Mouse (Mus musculus) E14TG2a.4 (cell line): ENCODE data around the gene Tprkb.
A peak's percentile ranks its signal among the peaks of the same experiment; 100 is the strongest.
"Not testable (repeated sequence)": the region's sequence is repeated elsewhere in the genome, so short reads cannot be mapped to it uniquely, and the experiment has no call there.

Experiments used
- H3K27me3 ChIP-seq: 2 replicates; pipeline ENCODE4 v1.6.1; 2014; ENCODE audit warnings: low read length, control low read depth; ENCODE audit not compliant: insufficient read depth
- H3K36me3 ChIP-seq: 2 replicates; pipeline ENCODE4 v1.6.1; 2014; ENCODE audit warnings: low read length, control low read depth; ENCODE audit not compliant: insufficient read depth
- H3K4me1 ChIP-seq: replicated peaks from 2 replicates; pipeline ENCODE4 v1.6.1; 2014; ENCODE audit warnings: low read depth, low read length, control low read depth
- H3K4me3 ChIP-seq: replicated peaks from 2 replicates; pipeline ENCODE4 v1.5.1; 2014; ENCODE audit warnings: mild to moderate bottlenecking, low read length
- H3K9me3 ChIP-seq: 2 replicates; pipeline ENCODE4 v1.6.1; 2014; ENCODE audit warnings: low read length, control low read depth
- CTCF ChIP-seq: conservative IDR thresholded peaks from 2 replicates; pipeline ENCODE4 v1.5.1; 2014; ENCODE audit warnings: low read length
- NANOG ChIP-seq: IDR thresholded peaks from 2 replicates; pipeline ENCODE4 v1.6.1; 2014; ENCODE audit warnings: borderline replicate concordance, low read length, mixed read lengths
- POU5F1 ChIP-seq: IDR thresholded peaks from 2 replicates; pipeline ENCODE4 v1.6.1; 2014; ENCODE audit warnings: low read length, borderline replicate concordance

Gene Tprkb

GRCm38 (mm10) chr6:85929312-85929711 is 17.6 kb downstream of the Tprkb start:
- no peaks in the 10 kb centered on the region for H3K4me1 ChIP-seq
- TF ChIP-seq POU5F1, result no peak
- no peak for TF ChIP-seq CTCF
- TF ChIP-seq NANOG, result no peak
- H3K9me3 ChIP-seq, result no peaks in the 10 kb centered on the region
- H3K4me3 ChIP-seq, result no peak overlapping the region
- H3K27me3 ChIP-seq, result 0 out of 2 replicates have a peak, but pooled peaks cover under 1% of the 10 kb centered on the region
- peaks cover 62% of the 10 kb centered on the region for H3K36me3 ChIP-seq

GRCm38 (mm10) chr6:85934047-85934446 is 22.4 kb downstream of the Tprkb start:
- peaks cover 11% of the 10 kb centered on the region; the same call in 1 of the 2 replicates for H3K27me3 ChIP-seq
- H3K36me3 ChIP-seq, result peaks cover 18% of the 10 kb centered on the region
- H3K9me3 ChIP-seq, result no peaks in the 10 kb centered on the region
- peaks cover 8% of the 10 kb centered on the region for H3K4me1 ChIP-seq
- TF ChIP-seq NANOG, result no peak
- TF ChIP-seq POU5F1, result no peak
- no peak for TF ChIP-seq CTCF
- H3K4me3 ChIP-seq, result no peak overlapping the region

DNA sequence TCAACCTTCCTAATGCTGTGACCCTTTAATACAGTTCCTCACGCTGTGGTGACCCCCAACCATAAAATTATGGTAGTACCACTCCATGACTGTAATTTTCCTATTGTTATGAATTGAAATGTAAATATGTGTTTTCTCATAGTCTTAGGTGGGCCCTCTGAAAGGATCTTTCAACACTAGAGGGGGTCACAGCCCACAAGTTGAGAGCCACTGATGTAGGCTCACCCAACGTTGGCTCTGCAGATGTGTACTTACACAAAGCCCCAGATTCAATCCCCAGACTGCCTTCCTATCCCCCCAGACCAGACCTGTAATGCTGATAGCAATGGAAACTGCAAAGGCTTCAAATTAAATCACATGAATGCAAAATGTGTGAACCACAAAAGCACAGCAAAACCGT is 24.0 kb downstream of the Tprkb start:
- H3K9me3 ChIP-seq, result no peaks in the 10 kb centered on the region
- no peak overlapping the region for H3K4me3 ChIP-seq
- no peak for TF ChIP-seq POU5F1
- peaks cover 11% of the 10 kb centered on the region; the same call in 1 of the 2 replicates for H3K27me3 ChIP-seq
- H3K36me3 ChIP-seq, result peaks cover 2% of the 10 kb centered on the region
- peaks cover 8% of the 10 kb centered on the region for H3K4me1 ChIP-seq

DNA sequence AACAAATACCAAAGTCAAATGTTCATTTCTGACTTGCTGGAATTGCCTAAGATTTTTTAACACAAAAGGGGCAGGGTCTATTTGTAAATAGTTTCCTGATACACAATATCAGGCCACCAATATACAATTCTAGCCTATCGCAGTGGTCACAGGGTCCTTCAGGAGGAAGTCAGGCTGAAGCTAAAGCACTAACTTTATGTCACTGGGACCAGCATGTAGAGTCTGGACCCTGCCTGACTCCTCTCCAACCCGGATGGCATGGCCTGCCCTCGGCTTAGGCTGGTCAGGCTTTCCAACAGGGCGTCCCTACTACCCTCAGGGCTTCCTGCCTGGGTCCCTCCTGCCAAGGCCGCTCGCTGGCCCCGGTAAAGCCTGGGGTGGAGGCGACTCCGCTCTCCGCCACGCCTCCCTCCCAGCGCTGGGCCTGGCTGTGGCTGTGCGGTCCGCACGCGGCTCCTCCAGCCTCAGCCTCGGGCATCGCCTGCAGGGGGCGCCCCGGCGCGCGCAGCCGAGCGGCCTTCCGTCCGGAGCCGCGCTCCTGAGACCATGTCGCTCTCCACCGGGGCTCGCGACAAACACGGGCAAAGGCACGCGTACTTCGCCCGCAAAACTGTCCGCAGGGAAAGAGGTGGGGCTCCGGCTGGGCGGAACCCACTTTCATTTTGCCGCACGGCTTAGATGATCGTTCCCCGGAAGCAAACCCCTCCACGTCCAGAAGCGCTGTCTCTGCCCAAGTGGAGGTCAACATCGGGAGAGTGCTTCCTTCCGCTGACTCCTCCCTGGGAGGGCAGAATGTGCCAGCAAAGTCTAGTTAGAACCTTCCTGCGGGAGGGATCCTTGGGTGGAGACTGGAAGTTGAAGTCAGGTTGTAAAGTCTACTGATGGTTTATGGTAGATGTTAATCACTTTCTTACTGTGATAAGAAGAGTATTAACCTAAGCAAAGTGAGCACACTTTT is 25.1 kb downstream of the Tprkb start:
- H3K9me3 ChIP-seq, H3K4me1 ChIP-seq, H3K36me3 ChIP-seq: not testable (repeated sequence)
- peak overlapping the region; percentile 80 for H3K4me3 ChIP-seq
- H3K27me3 ChIP-seq, result peaks cover 11% of the 10 kb centered on the region; the same call in 1 of the 2 replicates

DNA sequence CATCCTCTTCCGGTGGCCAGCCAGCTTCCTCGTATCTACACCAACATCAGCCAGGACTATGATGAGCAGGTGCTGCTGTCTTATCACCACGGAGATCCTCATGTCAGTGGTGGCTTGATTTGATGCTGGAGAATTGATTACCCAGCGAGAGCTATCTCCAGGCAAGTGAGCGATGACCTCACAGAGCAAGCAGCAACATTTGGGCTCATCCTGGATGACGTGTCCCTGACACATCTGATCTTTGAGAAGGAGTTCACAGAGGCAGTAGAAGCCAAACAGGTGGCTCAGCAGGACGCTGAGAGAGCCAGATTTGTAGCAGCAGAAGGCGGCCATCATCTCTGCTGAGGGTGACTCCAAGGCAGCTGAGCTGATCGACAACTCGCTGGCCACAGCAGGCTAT is 27.0 kb downstream of the Tprkb start:
- Histone ChIP-seq H3K27me3 (peaks cover 11% of the 10 kb centered on the region; the same call in 1 of the 2 replicates), H3K4me1 (peaks cover 20% of the 10 kb centered on the region), H3K4me3 (no peak overlapping the region), H3K36me3 (peaks cover 17% of the 10 kb centered on the region), H3K9me3 (no peaks in the 10 kb centered on the region)
- TF ChIP-seq NANOG, result no peak
- no peak for TF ChIP-seq CTCF
- TF ChIP-seq POU5F1, result no peak

- Histone ChIP-seq H3K27me3 (no peaks in the 10 kb centered on the region), H3K4me1 (peaks cover 19% of the 10 kb centered on the region), H3K36me3 (peaks cover 54% of the 10 kb centered on the region), H3K9me3 (no peaks in the 10 kb centered on the region), H3K4me3 (no peak overlapping the region)
- TF ChIP-seq POU5F1 (no peak), NANOG (no peak), CTCF (no peak)
These were observed 30.8 kb downstream of the Tprkb start for GRCm38 (mm10) chr6:85942469-85942868.

DNA sequence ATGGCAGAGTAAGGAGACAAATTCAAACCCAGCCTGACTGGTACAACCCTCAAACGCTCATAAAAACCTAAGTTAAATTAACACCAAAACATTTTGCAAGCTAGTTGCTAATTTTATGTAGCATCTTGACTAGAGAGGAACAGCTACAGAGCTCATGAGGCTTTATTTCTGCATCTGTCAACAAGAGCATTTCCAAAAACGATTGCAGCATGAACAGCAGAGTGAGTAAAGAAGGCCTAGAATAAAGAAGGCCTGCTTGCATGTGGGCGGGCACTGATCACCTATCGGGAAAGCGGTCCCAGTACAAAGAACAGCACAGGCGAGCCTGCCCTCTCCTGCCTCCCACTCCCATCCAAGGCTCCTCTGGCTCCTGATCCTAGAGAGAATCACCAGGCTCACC is 36.9 kb downstream of the Tprkb start:
- Histone ChIP-seq H3K36me3 (peaks cover 97% of the 10 kb centered on the region), H3K9me3 (no peaks in the 10 kb centered on the region), H3K27me3 (no peaks in the 10 kb centered on the region), H3K4me1 (0 out of 2 replicates have a peak, but pooled peaks cover 5% of the 10 kb centered on the region), H3K4me3 (no peak overlapping the region)
- TF ChIP-seq POU5F1 (no peak), CTCF (no peak), NANOG (no peak)

DNA sequence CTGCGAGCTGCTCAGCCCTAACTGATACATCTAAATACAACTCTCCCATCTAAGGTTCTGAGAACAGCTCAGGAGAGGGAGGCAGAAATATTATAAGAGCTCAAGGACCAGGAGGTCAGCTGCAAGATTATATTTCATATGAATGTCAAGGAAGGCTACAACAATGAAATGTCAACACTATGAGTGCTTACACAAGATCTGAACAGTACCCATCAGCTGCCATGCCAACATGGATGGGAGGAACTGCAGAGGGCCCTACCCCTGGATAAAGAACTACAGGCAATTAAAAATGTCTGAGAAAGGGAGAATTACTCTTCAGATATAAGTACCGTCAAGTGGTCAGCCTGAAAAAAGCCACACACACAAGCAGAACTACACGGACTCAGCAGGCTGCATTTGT is 45.9 kb downstream of the Tprkb start:
- H3K36me3 ChIP-seq, result peaks cover 64% of the 10 kb centered on the region
- no peaks in the 10 kb centered on the region for H3K9me3 ChIP-seq
- no peak overlapping the region for H3K4me3 ChIP-seq
- no peaks in the 10 kb centered on the region for H3K27me3 ChIP-seq
- TF ChIP-seq CTCF (no peak), NANOG (no peak), POU5F1 (no peak)
- H3K4me1 ChIP-seq, result peaks cover 8% of the 10 kb centered on the region
